Mouse (Mus musculus): ENCODE results near the gene Ptchd1.

The Ptchd1 gene

GRCm38 (mm10) chrX:155623701-155624281 lies at the start of gene Ptchd1:
Ptchd1 (minus strand) TSS chrX:155623814.
- DNase-seq (ENCODE audit: low spot score in 2 of 2): no peak

- no peak for DNase-seq (ENCODE audit: low spot score in 2 of 2)
Measured at GRCm38 (mm10) chrX:155657971-155658370, 34.4 kb upstream of the Ptchd1 start.

- no peak for DNase-seq (ENCODE audit: low spot score in 2 of 2)
Measured at GRCm38 (mm10) chrX:155645975-155646374, 22.4 kb upstream of the Ptchd1 start.

GRCm38 (mm10) chrX:155643975-155644374 lies 20.4 kb upstream of the Ptchd1 start:
- DNase-seq (ENCODE audit: low spot score in 2 of 2): no peak

- no peak for DNase-seq (ENCODE audit: low spot score in 2 of 2)
Measured at GRCm38 (mm10) chrX:155625671-155626196, 2.1 kb upstream of the Ptchd1 start.

GRCm38 (mm10) chrX:155624895-155625294 lies 1.3 kb upstream of the Ptchd1 start:
- DNase-seq (ENCODE audit: low spot score in 2 of 2): no peak

- no peak for DNase-seq (ENCODE audit: low spot score in 2 of 2)
Measured at GRCm38 (mm10) chrX:155624341-155624841, 777 bp upstream of the Ptchd1 start, which contains the start of gene Gm15155. Gm15155 (plus strand) TSS chrX:155624741.

- DNase-seq (ENCODE audit: low spot score in 2 of 2): no peak
Measured at GRCm38 (mm10) chrX:155622961-155623599, 534 bp downstream of the Ptchd1 start.

GRCm38 (mm10) chrX:155622527-155622926 lies 1.1 kb downstream of the Ptchd1 start:
- DNase-seq (ENCODE audit: low spot score in 2 of 2): no peak

GRCm38 (mm10) chrX:155601196-155601595 lies 22.4 kb downstream of the Ptchd1 start:
- no peak for DNase-seq (ENCODE audit: low spot score in 2 of 2)

GRCm38 (mm10) chrX:155596390-155596789 lies 27.2 kb downstream of the Ptchd1 start:
- DNase-seq (ENCODE audit: low spot score in 2 of 2): no peak

GRCm38 (mm10) chrX:155594685-155595084 lies 28.9 kb downstream of the Ptchd1 start:
- no peak for DNase-seq (ENCODE audit: low spot score in 2 of 2)

GRCm38 (mm10) chrX:155592467-155592866 lies 31.1 kb downstream of the Ptchd1 start:
- no peak for DNase-seq (ENCODE audit: low spot score in 2 of 2)

GRCm38 (mm10) chrX:155591490-155591889 lies 32.1 kb downstream of the Ptchd1 start:
- DNase-seq (ENCODE audit: low spot score in 2 of 2): no peak

GRCm38 (mm10) chrX:155584586-155584985 lies 39.0 kb downstream of the Ptchd1 start:
- no peak for DNase-seq (ENCODE audit: low spot score in 2 of 2)

GRCm38 (mm10) chrX:155579791-155580190 lies 43.8 kb downstream of the Ptchd1 start:
- DNase-seq (ENCODE audit: low spot score in 2 of 2): no peak

GRCm38 (mm10) chrX:155572396-155572795 lies 51.2 kb downstream of the Ptchd1 start:
- no peak for DNase-seq (ENCODE audit: low spot score in 2 of 2)

- no peak for DNase-seq (ENCODE audit: low spot score in 2 of 2)
Measured at GRCm38 (mm10) chrX:155543780-155544179, 79.8 kb downstream of the Ptchd1 start.

All from urinary bladder, postnatal 36 days (tissue).